Mouse (Mus musculus) midbrain, embryonic 15.5 days (tissue): ENCODE data around the gene Taar2. TPM values are rescaled to one million over a fixed set of nuclear protein-coding genes. Genes with fewer than 3 reads are reported as not detected.

Source experiments
- polyA plus RNA-seq: library from polyadenylated mRNA; unstranded; fragments of >200 nt; fragmentation: Nextera tagmentation; extraction: Ambion mirVana; gene quantifications from 2 replicates; pipeline ENCODE4 v1.2.1, GENCODE M21; 2015

The Taar2 gene
- polyA plus RNA-seq, 1 experiment from 2014 or later, result 0.17 TPM

Other genes starting within 250 kb of the Taar2 start
- gene Rps12, start 151.3 kb upstream of the Taar2 start, polyA plus RNA-seq, result 84.7 and 98.7 TPM in 2 replicates
- 15.4 and 16.6 TPM in 2 replicates for gene Slc18b1, start 141.6 kb upstream of the Taar2 start, polyA plus RNA-seq
- gene Vnn3, start 87.1 kb upstream of the Taar2 start, polyA plus RNA-seq, result 0.09 TPM in 1 of 2 replicates, not detected in the other
- 0.31 and 0.68 TPM in 2 replicates for gene Vnn1, start 43.9 kb upstream of the Taar2 start, polyA plus RNA-seq
- gene Taar1, start 18.2 kb upstream of the Taar2 start, polyA plus RNA-seq, result not detected in 2 replicates
- gene Taar3, start 11.0 kb downstream of the Taar2 start, polyA plus RNA-seq, result not detected in 2 replicates
- gene Taar4, start 21.9 kb downstream of the Taar2 start, polyA plus RNA-seq, result not detected in 2 replicates
- gene Taar5, start 32.1 kb downstream of the Taar2 start, polyA plus RNA-seq, result not detected in 2 replicates
- gene Taar6, start 47.1 kb downstream of the Taar2 start, polyA plus RNA-seq, result not detected in 2 replicates
- not detected in 2 replicates for gene Taar7a, start 54.9 kb downstream of the Taar2 start, polyA plus RNA-seq
- not detected in 2 replicates for gene Taar7b, start 61.4 kb downstream of the Taar2 start, polyA plus RNA-seq
- not detected in 2 replicates for gene Taar7d, start 88.7 kb downstream of the Taar2 start, polyA plus RNA-seq
- not detected in 2 replicates for gene Taar7e, start 99.0 kb downstream of the Taar2 start, polyA plus RNA-seq
- not detected in 2 replicates for gene Taar7f, start 110.9 kb downstream of the Taar2 start, polyA plus RNA-seq
- not detected in 2 replicates for gene Taar8a, start 137.9 kb downstream of the Taar2 start, polyA plus RNA-seq
- gene Taar8b, start 153.7 kb downstream of the Taar2 start, polyA plus RNA-seq, result not detected in 2 replicates
- gene Taar8c, start 163.3 kb downstream of the Taar2 start, polyA plus RNA-seq, result not detected in 2 replicates
- gene Taar9, start 171.0 kb downstream of the Taar2 start, polyA plus RNA-seq, result not detected in 2 replicates
- gene Stx7, start 210.7 kb downstream of the Taar2 start, polyA plus RNA-seq, result 321 and 340 TPM in 2 replicates